Mouse (Mus musculus) spleen, embryonic (tissue): ENCODE measurements around the gene Kdelr1.
"Not testable (repeated sequence)": the region's sequence is repeated elsewhere in the genome, so short reads cannot be mapped to it uniquely, and the experiment has no call there.

Experiments used
- CTCF ChIA-PET: fragments of 350-600 bp; sonication (Branson Sonifier 250); formaldehyde crosslinking; loops from one replicate; lab custom pipeline; 2022; lab: Charles Lee

The Kdelr1 gene

GRCm38 (mm10) chr7:45869787-45870186 lies 2.8 kb upstream of the Kdelr1 start:
- CTCF ChIA-PET, result no interaction called here

- CTCF ChIA-PET, result no interaction called here
Measured at GRCm38 (mm10) chr7:45870282-45871058, 2.1 kb upstream of the Kdelr1 start.

GRCm38 (mm10) chr7:45873061-45873947 lies 732 bp downstream of the Kdelr1 start:
- CTCF ChIA-PET, result interaction anchor here (0.6 to 1.7 kb wide), 5 partner anchors 16 to 155 kb away, joined by 3 to 6 read pairs (median 3); partner anchors contain the start of gene Emp3

- CTCF ChIA-PET, result no interaction called here
Measured at GRCm38 (mm10) chr7:45876895-45877294, 4.3 kb downstream of the Kdelr1 start.

GRCm38 (mm10) chr7:45878278-45878677 lies 5.7 kb downstream of the Kdelr1 start, which contains the start of gene Grin2d:
TSS of gene Grin2d (minus strand) at chr7:45878378.
- CTCF ChIA-PET, result interaction anchor here (0.6 kb wide), 1 partner anchor 42 kb away, joined by 4 read pairs; no protein-coding TSS in a partner anchor

GRCm38 (mm10) chr7:45880531-45880930 lies 8.0 kb downstream of the Kdelr1 start:
- CTCF ChIA-PET, result no interaction called here

- CTCF ChIA-PET, result no interaction called here
Measured at GRCm38 (mm10) chr7:45881011-45881410, 8.4 kb downstream of the Kdelr1 start.

- CTCF ChIA-PET, result no interaction called here
Measured at GRCm38 (mm10) chr7:45887246-45887645, 14.7 kb downstream of the Kdelr1 start.

GRCm38 (mm10) chr7:45892651-45893050 lies 20.1 kb downstream of the Kdelr1 start:
- CTCF ChIA-PET, result interaction anchor here (0.6 kb wide), 1 partner anchor 32 kb away, joined by 7 read pairs; no protein-coding TSS in a partner anchor

GRCm38 (mm10) chr7:45895931-45896516 lies 23.5 kb downstream of the Kdelr1 start:
- CTCF ChIA-PET, result interaction anchor here (0.6 kb wide), 1 partner anchor 7 kb away, joined by 6 read pairs; no protein-coding TSS in a partner anchor

GRCm38 (mm10) chr7:45896517-45897257 lies 24.1 kb downstream of the Kdelr1 start, which contains the start of the genes Syngr4 and Tmem143:
TSS of gene Syngr4 (minus strand) at chr7:45896714.
TSS of gene Tmem143 (plus strand) at chr7:45896941.
- CTCF ChIA-PET, result interaction anchor here (0.6 kb wide), 2 partner anchors 8 to 999 kb away, joined by 4 to 6 read pairs; no protein-coding TSS in a partner anchor

GRCm38 (mm10) chr7:45897258-45897757 lies 24.7 kb downstream of the Kdelr1 start:
- CTCF ChIA-PET, result interaction anchor here (0.5 to 0.6 kb wide), 2 partner anchors 18 to 999 kb away, joined by 3 to 4 read pairs; no protein-coding TSS in a partner anchor

- CTCF ChIA-PET, result not testable (repeated sequence)
Measured at GRCm38 (mm10) chr7:45898125-45898524, 25.6 kb downstream of the Kdelr1 start.

- CTCF ChIA-PET, result no interaction called here
Measured at GRCm38 (mm10) chr7:45901562-45901961, 29.0 kb downstream of the Kdelr1 start.

- CTCF ChIA-PET, result no interaction called here
Measured at GRCm38 (mm10) chr7:45902481-45903002, 30.0 kb downstream of the Kdelr1 start.

GRCm38 (mm10) chr7:45906622-45907021 lies 34.0 kb downstream of the Kdelr1 start:
- CTCF ChIA-PET, result no interaction called here

GRCm38 (mm10) chr7:45908384-45908783 lies 35.8 kb downstream of the Kdelr1 start:
- CTCF ChIA-PET, result no interaction called here

GRCm38 (mm10) chr7:45909145-45909544 lies 36.6 kb downstream of the Kdelr1 start:
- CTCF ChIA-PET, result interaction anchor here (1.0 kb wide), 1 partner anchor 9 kb away, joined by 3 read pairs; no protein-coding TSS in a partner anchor

- CTCF ChIA-PET, result no interaction called here
Measured at GRCm38 (mm10) chr7:45914067-45914466, 41.5 kb downstream of the Kdelr1 start.

- CTCF ChIA-PET, result interaction anchor here (0.6 kb wide), 1 partner anchor 17 kb away, joined by 3 read pairs; no protein-coding TSS in a partner anchor
Measured at GRCm38 (mm10) chr7:45915011-45915410, 42.4 kb downstream of the Kdelr1 start.
